Mouse (Mus musculus): ENCODE results near the gene Polr2c.

Polr2c gene

GRCm38 (mm10) chr8:94880742-94881141 is 23.5 kb downstream of the Polr2c start:
- no peak for DNase-seq (ENCODE audit: low read depth)

- no peak for DNase-seq (ENCODE audit: low read depth)
Measured at GRCm38 (mm10) chr8:94888383-94889036, 31.3 kb downstream of the Polr2c start.

- no peak for DNase-seq (ENCODE audit: low read depth)
Measured at GRCm38 (mm10) chr8:94892917-94893316, 35.7 kb downstream of the Polr2c start.

GRCm38 (mm10) chr8:94899262-94899661 is 42.0 kb downstream of the Polr2c start:
- DNase-seq (ENCODE audit: low read depth): no peak

GRCm38 (mm10) chr8:94900617-94901016 is 43.4 kb downstream of the Polr2c start:
- no peak for DNase-seq (ENCODE audit: low read depth)

GRCm38 (mm10) chr8:94901031-94901430 is 43.8 kb downstream of the Polr2c start:
- DNase-seq (ENCODE audit: low read depth): no peak

GRCm38 (mm10) chr8:94903709-94904108 is 46.5 kb downstream of the Polr2c start:
- DNase-seq (ENCODE audit: low read depth): no peak

GRCm38 (mm10) chr8:94904450-94905175 is 47.4 kb downstream of the Polr2c start:
- DNase-seq (ENCODE audit: low read depth): no peak

- DNase-seq (ENCODE audit: low read depth): no peak
Measured at GRCm38 (mm10) chr8:94907591-94908300, 50.5 kb downstream of the Polr2c start.

- peak; percentile 36 for DNase-seq (ENCODE audit: low read depth)
Measured at GRCm38 (mm10) chr8:94908847-94909246, 51.6 kb downstream of the Polr2c start.

GRCm38 (mm10) chr8:94913061-94913660 is 55.9 kb downstream of the Polr2c start:
- no peak for DNase-seq (ENCODE audit: low read depth)

- peak; percentile 71 for DNase-seq (ENCODE audit: low read depth)
Measured at GRCm38 (mm10) chr8:94914256-94914655, 57.0 kb downstream of the Polr2c start.

GRCm38 (mm10) chr8:94914701-94915101 is 57.5 kb downstream of the Polr2c start:
- DNase-seq (ENCODE audit: low read depth): peak; percentile 62

GRCm38 (mm10) chr8:94916311-94916959 is 59.2 kb downstream of the Polr2c start:
- peak; percentile 26 for DNase-seq (ENCODE audit: low read depth)

GRCm38 (mm10) chr8:94916960-94917324 is 59.7 kb downstream of the Polr2c start:
- DNase-seq (ENCODE audit: low read depth): no peak

GRCm38 (mm10) chr8:94917352-94917751 is 60.1 kb downstream of the Polr2c start:
- DNase-seq (ENCODE audit: low read depth): peak; percentile 84

GRCm38 (mm10) chr8:94917851-94918495 is 60.7 kb downstream of the Polr2c start, which contains the start of gene Ccdc102a:
TSS of gene Ccdc102a (minus strand) at chr8:94918098.
- DNase-seq (ENCODE audit: low read depth): no peak

GRCm38 (mm10) chr8:94919256-94919655 is 62.0 kb downstream of the Polr2c start:
- DNase-seq (ENCODE audit: low read depth): no peak

GRCm38 (mm10) chr8:94922176-94922575 is 64.9 kb downstream of the Polr2c start:
- DNase-seq (ENCODE audit: low read depth): no peak

- DNase-seq (ENCODE audit: low read depth): no peak
Measured at GRCm38 (mm10) chr8:94922602-94923001, 65.4 kb downstream of the Polr2c start.
